Mouse (Mus musculus): ENCODE measurements around the gene Phlda1.

- TF ChIP-seq POLR2A (IDR thresholded peaks at IDR 0.05; ENCODE audit: insufficient read depth, low read depth, low read length) (no peak), EP300 (IDR thresholded peaks at IDR 0.05; ENCODE audit: insufficient read depth, low read depth, low read length) (no peak), CTCF (IDR thresholded peaks at IDR 0.05) (no peak)
These were observed 1.5 kb upstream of the Phlda1 start for GRCm38 (mm10) chr10:111504606-111505005.

Data from heart, adult 2 months (tissue).